Mouse (Mus musculus) small intestine, adult 2 months (tissue): ENCODE measurements around the gene Gm42742. TPM values are rescaled to one million over a fixed set of nuclear protein-coding genes. Genes with fewer than 3 reads are reported as not detected.

Experiments used
- H3K27ac ChIP-seq: fragments of 200-500 bp; 2 replicates; pipeline ENCODE4 v1.5.1; 2012; ENCODE audit warnings: low read depth, low read length, control low read depth, inconsistent platforms; ENCODE audit not compliant: insufficient read depth
- H3K27me3 ChIP-seq: fragments of 200-500 bp; 2 replicates; pipeline ENCODE4 v1.6.1; 2012; ENCODE audit warnings: mild to moderate bottlenecking, moderate library complexity, low read length, inconsistent platforms; ENCODE audit not compliant: control insufficient read depth, insufficient read depth
- H3K36me3 ChIP-seq: fragments of 200-500 bp; 2 replicates; pipeline ENCODE4 v1.6.1; 2012; ENCODE audit warnings: mild to moderate bottlenecking, low read length, control low read depth, inconsistent platforms; ENCODE audit not compliant: control insufficient read depth, insufficient read depth
- H3K4me1 ChIP-seq: fragments of 200-500 bp; 2 replicates; pipeline ENCODE4 v1.6.1; 2012; ENCODE audit warnings: low read length, inconsistent platforms, mixed read lengths; ENCODE audit not compliant: control insufficient read depth, insufficient read depth, insufficient read length
- H3K4me3 ChIP-seq: fragments of 200-500 bp; 2 replicates; pipeline ENCODE4 v1.5.1; 2012; ENCODE audit warnings: low read depth, mild to moderate bottlenecking, control low read depth, inconsistent platforms, low read length, moderate library complexity
- CTCF ChIP-seq: fragments of 200-500 bp; IDR thresholded peaks from 2 replicates; pipeline ENCODE4 v1.5.1; 2012; ENCODE audit warnings: low read depth, mild to moderate bottlenecking, control low read depth, inconsistent platforms, low read length, moderate library complexity, mixed read lengths; ENCODE audit not compliant: insufficient replicate concordance, insufficient read length; ENCODE audit errors: extremely low read depth
- POLR2A ChIP-seq: fragments of 200-500 bp; IDR thresholded peaks from 2 replicates; pipeline ENCODE4 v1.6.1; 2012; ENCODE audit warnings: low read depth, mild to moderate bottlenecking, control low read depth, inconsistent platforms, low read length, moderate library complexity
- WGBS: fragments of 180-500 bp; shearing (Covaris S2); methylation state at CpG from one replicate; pipeline ENCODE4 v1.1.7; 2018; 5-methylcytosine and 5-hydroxymethylcytosine counted together
- polyA plus RNA-seq: library from polyadenylated mRNA; depleted of rRNA; stranded (reverse); fragments of >200 nt; gene quantifications from 2 replicates; pipeline ENCODE4 v1.2.3, GENCODE M21; 2012

Gene Gm42742
- polyA plus RNA-seq, 1 experiment = 26.4 TPM

DNA sequence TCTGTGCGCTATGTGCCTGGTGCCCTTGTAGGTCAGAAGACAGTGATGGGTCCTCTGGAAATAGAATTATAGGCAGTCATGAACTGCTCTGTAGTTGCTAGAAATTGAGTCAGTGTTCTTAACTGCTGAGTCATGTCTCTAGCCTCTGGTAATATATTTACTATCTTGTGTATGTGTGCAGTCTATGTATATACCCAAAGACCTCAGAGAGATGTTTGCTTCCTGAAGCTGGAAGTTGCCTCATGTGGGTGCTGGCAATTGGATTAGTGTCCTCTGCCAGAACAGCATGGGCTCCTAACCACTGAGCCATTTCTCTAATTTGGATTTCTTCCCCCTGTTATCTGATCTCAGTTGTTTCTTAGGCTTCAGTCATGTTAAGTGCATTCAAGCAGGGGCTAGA is 9.3 kb upstream of the Gm42742 start:
- TF ChIP-seq CTCF (no peak), POLR2A (no peak)
- Histone ChIP-seq H3K36me3 (peaks cover 9% of the 10 kb centered on the region; the same call in 1 of the 2 replicates), H3K27ac (no peak overlapping the region), H3K27me3 (no peaks in the 10 kb centered on the region), H3K4me1 (peaks cover 5% of the 10 kb centered on the region), H3K4me3 (no peak overlapping the region)
- WGBS = 97% methylated on average over 1 of the region's 1 CpGs

GRCm38 (mm10) chr7:127027885-127028284 is 7.0 kb upstream of the Gm42742 start:
- TF ChIP-seq CTCF (no peak), POLR2A (no peak)
- 38% methylated on average over 8 of the region's 8 CpGs for WGBS
- Histone ChIP-seq H3K4me3 (peak overlapping the region; percentile 92), H3K27ac (peak overlapping the region; percentile 85), H3K36me3 (peaks cover 21% of the 10 kb centered on the region), H3K4me1 (peaks cover 7% of the 10 kb centered on the region), H3K27me3 (no peaks in the 10 kb centered on the region)

GRCm38 (mm10) chr7:127026984-127027726 is 6.3 kb upstream of the Gm42742 start, which contains the start of gene Maz:
Gene Maz, minus strand, starts transcription at chr7:127027037.
- peak within 1 kb of the TSS; percentile 92 for H3K4me3 ChIP-seq
- H3K4me1 ChIP-seq = peaks cover 7% of the 10 kb centered on the region
- no peaks in the 10 kb centered on the region for H3K27me3 ChIP-seq
- H3K27ac ChIP-seq = peak within 1 kb of the TSS; percentile 87
- peaks cover 24% of the 10 kb centered on the region for H3K36me3 ChIP-seq
- TF ChIP-seq CTCF (no peak), POLR2A (peak; percentile 46; the same call in 1 of the 2 replicates)
- 1% methylated on average over 53 of the region's 63 CpGs for WGBS

GRCm38 (mm10) chr7:127026616-127026983 is 5.7 kb upstream of the Gm42742 start:
- peak overlapping the region; percentile 92 for H3K4me3 ChIP-seq
- peaks cover 7% of the 10 kb centered on the region for H3K4me1 ChIP-seq
- H3K27ac ChIP-seq = no peak overlapping the region
- no peak for TF ChIP-seq CTCF
- no peak for TF ChIP-seq POLR2A
- no peaks in the 10 kb centered on the region for H3K27me3 ChIP-seq
- peaks cover 22% of the 10 kb centered on the region for H3K36me3 ChIP-seq
- 3% methylated on average over 11 of the region's 48 CpGs for WGBS

GRCm38 (mm10) chr7:127026161-127026600 is 5.3 kb upstream of the Gm42742 start:
- peaks cover 9% of the 10 kb centered on the region for H3K4me1 ChIP-seq
- WGBS = 1% methylated on average over 44 of the region's 48 CpGs
- peak overlapping the region; percentile 72 for H3K27ac ChIP-seq
- peaks cover 22% of the 10 kb centered on the region for H3K36me3 ChIP-seq
- TF ChIP-seq POLR2A = no peak
- TF ChIP-seq CTCF = no peak
- H3K4me3 ChIP-seq = peak overlapping the region; percentile 74
- H3K27me3 ChIP-seq = no peaks in the 10 kb centered on the region

DNA sequence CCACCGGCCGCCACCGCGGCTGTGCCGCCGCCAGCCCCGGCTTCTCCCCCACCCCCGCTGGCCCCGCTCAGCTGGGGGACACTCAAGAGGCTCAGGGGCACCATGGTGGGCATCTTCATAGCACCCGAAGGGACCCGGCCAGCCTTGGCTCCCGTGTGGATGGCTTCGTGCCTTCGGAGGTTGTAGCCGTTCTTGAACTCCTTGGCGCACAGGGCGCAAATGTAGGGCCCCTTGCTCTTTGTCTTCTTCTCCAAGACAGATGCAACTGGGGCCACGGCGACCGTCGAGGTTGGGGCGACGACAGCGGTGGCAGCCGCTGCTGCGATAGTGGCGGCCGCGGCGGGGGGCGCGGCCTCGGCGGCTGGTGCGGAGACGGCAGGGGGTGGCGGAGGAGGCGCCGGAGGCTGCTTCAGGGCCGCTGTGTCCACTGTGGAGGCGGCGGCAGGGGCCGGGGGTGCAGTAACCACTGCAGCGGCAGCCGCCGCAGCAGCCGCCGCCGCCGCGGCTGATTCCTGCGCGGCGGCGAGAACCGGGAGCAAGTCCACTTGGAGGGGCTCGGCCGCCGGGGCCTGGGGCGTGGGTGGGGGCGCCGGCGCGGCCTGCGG is 4.8 kb upstream of the Gm42742 start:
- no peak for TF ChIP-seq CTCF
- no peak; the same call in 1 of the 2 replicates for TF ChIP-seq POLR2A
- Histone ChIP-seq H3K36me3 (peaks cover 22% of the 10 kb centered on the region), H3K4me1 (peaks cover 13% of the 10 kb centered on the region), H3K4me3 (peak overlapping the region; percentile 74), H3K27ac (peak overlapping the region; percentile 42), H3K27me3 (no peaks in the 10 kb centered on the region)
- WGBS = under 1% methylated on average over 65 of the region's 65 CpGs
